Mouse (Mus musculus): Measurements from ENCODE around the gene Mrpl22. TPM values are rescaled to one million over a fixed set of nuclear protein-coding genes. Genes with fewer than 3 reads are reported as not detected.
"Not testable (repeated sequence)": the region's sequence is repeated elsewhere in the genome, so short reads cannot be mapped to it uniquely, and the experiment has no call there.

The Mrpl22 gene
- polyA plus RNA-seq, 1 experiment from 2014 or later, result 102 TPM

DNA sequence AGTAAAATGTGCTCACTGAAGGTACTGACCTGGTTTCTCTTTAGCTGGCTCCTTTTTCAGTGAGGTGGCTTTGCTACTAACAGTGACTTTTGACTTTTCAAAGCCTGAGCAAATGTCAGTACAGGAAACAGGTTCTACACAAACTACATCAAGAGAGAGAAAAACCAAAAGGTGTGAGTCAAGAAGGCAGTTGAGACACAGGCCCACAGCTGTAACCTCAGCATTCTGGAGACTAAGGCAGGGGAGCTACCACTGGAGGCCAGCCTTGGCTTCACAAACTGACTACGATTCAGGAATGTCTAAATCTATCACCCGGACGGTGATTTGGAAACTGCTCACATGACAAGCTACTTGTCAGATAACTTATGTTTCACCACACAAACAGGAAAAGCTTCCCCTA, 32.0 kb upstream of the Mrpl22 start:
- Histone ChIP-seq H3K36me3 (peaks cover 72% of the 10 kb centered on the region), H3K4me1 (replicated peaks) (no peaks in the 10 kb centered on the region), H3K4me2 (no peak overlapping the region), H3K27me3 (no peaks in the 10 kb centered on the region), H3K4me3 (no peak overlapping the region), H3K9ac (no peak overlapping the region), H3K9me3 (replicated peaks) (no peaks in the 10 kb centered on the region), H3K27ac (no peak overlapping the region)
- no peak for ATAC-seq (replicated peaks; ENCODE audit: insufficient number of reproducible peaks, insufficient read depth, low FRiP score, low read depth)
- WGBS, result 56% methylated on average over 3 of the region's 3 CpGs

DNA sequence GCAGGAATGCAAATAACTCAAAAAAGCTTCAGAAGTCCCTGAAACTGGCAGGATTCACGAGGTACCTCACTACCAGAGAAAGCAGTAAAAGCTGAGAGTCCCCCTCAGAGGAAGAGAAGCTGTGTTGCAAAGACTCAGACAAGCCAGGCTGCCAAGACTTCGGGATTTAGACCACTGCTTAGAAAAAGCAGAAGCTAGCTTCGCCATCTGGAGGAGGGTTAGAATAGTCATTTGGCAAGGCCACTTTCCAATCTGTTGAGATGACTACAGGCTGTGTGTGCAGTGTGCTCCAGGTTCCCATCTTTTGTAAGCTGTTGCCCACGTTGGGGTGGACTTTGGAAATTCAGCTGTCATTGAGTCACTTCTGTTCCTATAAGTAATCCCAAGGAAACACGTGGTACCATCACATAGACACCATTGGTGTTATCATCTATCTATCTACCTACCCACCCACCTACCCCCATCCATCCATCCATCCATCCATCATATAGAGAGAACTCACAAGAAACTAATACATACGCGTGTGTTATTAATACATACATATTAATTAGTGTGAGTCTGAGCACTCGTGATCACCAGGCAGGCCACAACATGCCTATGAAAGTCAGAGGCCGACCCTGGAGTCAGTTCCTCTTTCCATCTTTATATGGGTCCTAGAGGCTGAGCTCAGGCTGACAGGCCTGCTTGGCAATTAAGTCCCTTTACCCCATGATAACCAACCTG, 27.6 kb upstream of the Mrpl22 start:
- WGBS, result 89% methylated on average over 9 of the region's 9 CpGs
- Histone ChIP-seq H3K27ac (no peak overlapping the region), H3K4me1 (replicated peaks) (0 out of 2 replicates have a peak, but pooled peaks cover 6% of the 10 kb centered on the region), H3K9me3 (replicated peaks) (no peaks in the 10 kb centered on the region), H3K27me3 (no peaks in the 10 kb centered on the region), H3K9ac (no peak overlapping the region), H3K4me3 (no peak overlapping the region), H3K36me3 (peaks cover 63% of the 10 kb centered on the region), H3K4me2 (no peak overlapping the region)
- ATAC-seq (replicated peaks; ENCODE audit: insufficient number of reproducible peaks, insufficient read depth, low FRiP score, low read depth), result no peak

DNA sequence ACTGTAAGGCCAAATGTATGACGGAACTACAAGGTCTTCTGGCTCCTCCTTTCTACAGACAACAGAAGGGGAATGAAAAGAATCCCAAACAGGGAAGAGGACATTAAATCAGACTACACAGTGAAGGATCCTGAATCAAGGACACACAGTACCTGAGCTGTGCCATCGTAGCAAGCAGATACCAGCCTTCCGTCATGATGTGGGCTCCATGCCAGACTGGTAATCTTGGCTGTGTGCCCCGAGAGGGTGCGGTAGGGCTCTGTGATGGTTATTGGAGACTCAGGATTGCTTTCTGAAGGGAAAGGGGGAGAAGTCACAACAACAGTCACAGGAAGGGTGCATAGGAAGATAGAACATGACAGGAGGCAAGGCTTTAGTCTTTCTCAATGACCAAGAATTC, 25.2 kb upstream of the Mrpl22 start:
- Histone ChIP-seq H3K27ac (no peak overlapping the region), H3K4me3 (no peak overlapping the region), H3K4me2 (no peak overlapping the region), H3K27me3 (no peaks in the 10 kb centered on the region), H3K36me3 (peaks cover 58% of the 10 kb centered on the region), H3K9ac (no peak overlapping the region), H3K4me1 (replicated peaks) (0 out of 2 replicates have a peak, but pooled peaks cover 6% of the 10 kb centered on the region), H3K9me3 (replicated peaks) (no peaks in the 10 kb centered on the region)
- WGBS, result 52% methylated on average over 5 of the region's 5 CpGs
- no peak for ATAC-seq (replicated peaks; ENCODE audit: insufficient number of reproducible peaks, insufficient read depth, low FRiP score, low read depth)

DNA sequence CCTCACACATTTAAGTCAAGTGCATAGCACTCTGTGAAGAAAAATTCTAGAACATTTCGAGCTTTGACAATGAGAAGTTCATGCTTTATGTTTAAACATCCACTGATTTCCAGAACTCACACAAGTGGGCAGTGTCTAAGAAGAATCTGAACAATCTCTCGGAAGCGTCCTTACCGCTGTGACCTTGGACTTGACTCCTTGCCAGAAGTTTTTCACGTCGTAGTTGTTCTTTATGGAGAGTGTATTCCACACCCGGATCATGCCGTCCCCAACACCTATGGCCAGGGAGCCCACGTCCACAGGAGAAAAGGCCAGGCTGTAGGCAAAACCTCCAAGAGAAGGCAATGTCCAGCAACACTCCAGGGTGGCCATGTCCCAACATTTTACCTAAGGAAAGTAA, 16.0 kb upstream of the Mrpl22 start:
- Histone ChIP-seq H3K4me2 (no peak overlapping the region), H3K4me1 (replicated peaks) (no peaks in the 10 kb centered on the region), H3K4me3 (no peak overlapping the region), H3K27me3 (no peaks in the 10 kb centered on the region), H3K9me3 (replicated peaks) (no peaks in the 10 kb centered on the region), H3K36me3 (peaks cover 49% of the 10 kb centered on the region), H3K9ac (no peak overlapping the region), H3K27ac (no peak overlapping the region)
- no peak for ATAC-seq (replicated peaks; ENCODE audit: insufficient number of reproducible peaks, insufficient read depth, low FRiP score, low read depth)
- WGBS, result 53% methylated on average over 9 of the region's 9 CpGs

DNA sequence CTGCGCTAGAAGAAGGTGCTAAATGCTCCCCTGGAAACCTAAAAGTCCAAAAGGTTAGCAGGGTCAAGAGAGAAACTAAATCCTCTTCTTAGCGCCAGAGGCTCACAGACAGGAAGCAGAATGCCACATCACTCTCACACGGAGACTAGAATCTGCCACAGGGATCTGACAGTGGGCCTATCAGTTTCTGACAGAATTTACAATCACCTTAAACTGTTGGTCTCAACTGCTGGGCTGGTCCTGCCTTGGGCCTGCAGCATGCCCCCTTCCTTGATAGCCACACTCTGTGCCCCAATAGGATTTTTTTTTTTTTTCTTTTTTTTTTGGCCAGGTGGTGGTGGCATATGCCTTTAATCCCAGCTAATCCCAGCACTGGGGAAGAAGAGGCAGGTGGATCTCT, 14.6 kb upstream of the Mrpl22 start:
- no peak overlapping the region for H3K4me3 ChIP-seq
- no peaks in the 10 kb centered on the region for H3K9me3 ChIP-seq (replicated peaks)
- no peaks in the 10 kb centered on the region for H3K27me3 ChIP-seq
- no peak overlapping the region for H3K27ac ChIP-seq
- peaks cover 45% of the 10 kb centered on the region for H3K36me3 ChIP-seq
- ATAC-seq (replicated peaks; ENCODE audit: insufficient number of reproducible peaks, insufficient read depth, low FRiP score, low read depth), result no peak
- no peaks in the 10 kb centered on the region for H3K4me1 ChIP-seq (replicated peaks)
- H3K4me2 ChIP-seq, result no peak overlapping the region
- WGBS, result 70% methylated on average over 3 of the region's 3 CpGs
- no peak overlapping the region for H3K9ac ChIP-seq

DNA sequence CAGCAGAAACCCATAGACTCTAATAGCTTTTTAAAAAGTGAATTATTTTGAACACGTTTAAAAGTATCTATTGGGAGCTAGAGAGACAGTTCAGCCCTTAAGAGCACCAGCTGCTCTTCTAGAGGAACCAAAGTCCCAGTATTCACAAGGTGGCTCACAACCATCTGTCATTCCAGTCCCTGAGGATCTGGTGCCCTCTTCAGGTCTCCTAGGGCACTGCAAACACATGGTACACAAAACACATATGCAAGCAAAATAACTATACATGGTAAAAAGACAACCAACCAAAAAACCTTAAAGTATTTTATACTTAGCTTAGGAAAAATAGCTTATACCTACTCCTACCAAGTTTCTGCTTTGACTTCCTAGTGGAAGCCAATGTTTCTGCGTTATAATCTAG, 6.4 kb upstream of the Mrpl22 start:
- Histone ChIP-seq H3K27me3 (no peaks in the 10 kb centered on the region), H3K9ac (no peak overlapping the region), H3K27ac (no peak overlapping the region), H3K9me3 (replicated peaks) (no peaks in the 10 kb centered on the region), H3K4me1 (replicated peaks) (peaks cover 10% of the 10 kb centered on the region; the same call in 1 of the 2 replicates), H3K36me3 (peaks cover 44% of the 10 kb centered on the region), H3K4me3 (no peak overlapping the region), H3K4me2 (no peak overlapping the region)
- WGBS, result 92% methylated on average over 2 of the region's 2 CpGs
- ATAC-seq (replicated peaks; ENCODE audit: insufficient number of reproducible peaks, insufficient read depth, low FRiP score, low read depth), result no peak

DNA sequence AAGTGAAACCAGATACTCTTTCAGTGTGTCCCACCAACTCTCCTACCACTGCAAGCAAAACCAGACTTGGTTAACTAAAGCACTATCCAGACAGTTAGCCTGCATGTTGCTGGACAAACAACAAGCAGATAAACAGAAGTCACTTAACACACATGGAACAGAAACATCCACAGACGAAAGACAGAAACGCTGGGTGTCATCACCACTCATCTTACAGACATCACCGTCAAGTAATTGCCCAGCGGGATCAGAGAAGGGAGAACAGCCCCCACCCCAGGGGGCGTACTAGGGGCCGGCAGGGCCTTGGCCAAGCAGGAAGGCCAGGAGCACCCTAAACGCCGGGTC, 3.7 kb upstream of the Mrpl22 start:
- no peaks in the 10 kb centered on the region for H3K9me3 ChIP-seq (replicated peaks)
- no peaks in the 10 kb centered on the region for H3K27me3 ChIP-seq
- 0% methylated on average over 8 of the region's 8 CpGs for WGBS
- ATAC-seq (replicated peaks; ENCODE audit: insufficient number of reproducible peaks, insufficient read depth, low FRiP score, low read depth), result no peak
- H3K27ac ChIP-seq, result peak overlapping the region; percentile 74
- peak overlapping the region; percentile 88 for H3K4me3 ChIP-seq
- peak overlapping the region; percentile 91 for H3K4me2 ChIP-seq
- peaks cover 22% of the 10 kb centered on the region for H3K4me1 ChIP-seq (replicated peaks)
- peak overlapping the region; percentile 73 for H3K9ac ChIP-seq
- H3K36me3 ChIP-seq, result peaks cover 36% of the 10 kb centered on the region

DNA sequence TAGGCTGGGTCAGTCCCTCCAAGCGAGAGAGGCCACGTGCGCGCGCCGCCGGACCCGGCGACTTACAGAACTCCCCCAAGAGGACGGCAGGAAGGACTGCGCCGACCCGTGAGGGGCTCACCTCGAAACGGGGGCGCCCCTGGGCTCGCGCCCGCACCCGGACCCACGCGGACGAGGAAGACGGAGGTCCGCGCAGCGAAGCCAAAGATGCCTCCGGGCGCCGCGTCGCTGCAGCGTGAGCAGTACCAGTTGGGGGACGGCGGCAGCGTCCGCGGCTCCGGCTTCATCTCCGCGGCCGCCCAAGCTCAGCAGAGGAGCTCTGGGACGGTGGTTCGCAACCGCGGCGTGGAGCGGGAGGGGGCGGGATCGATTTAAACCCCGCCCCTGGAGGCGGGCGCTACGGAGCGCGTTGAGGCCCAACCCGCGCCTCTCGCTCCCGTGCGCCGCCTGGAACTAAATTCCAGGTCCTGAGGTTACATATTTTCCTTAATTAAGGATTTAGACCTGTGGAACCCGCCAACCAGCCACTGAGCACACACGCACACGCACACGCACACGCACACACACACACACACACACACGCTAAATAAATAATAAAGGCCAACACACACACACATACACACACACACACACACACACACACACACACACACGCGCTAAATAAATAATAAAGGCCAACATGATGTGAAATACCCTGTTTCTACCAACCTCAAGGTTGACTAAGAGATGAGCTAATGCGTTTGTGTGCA, 3.1 kb upstream of the Mrpl22 start, which contains the start of gene Gemin5:
TSS of gene Gemin5 (minus strand) at position 373 of the 749 bp plus-strand sequence.
- peak; percentile 82 for ATAC-seq (replicated peaks; ENCODE audit: insufficient number of reproducible peaks, insufficient read depth, low FRiP score, low read depth)
- 2% methylated on average over 65 of the region's 71 CpGs for WGBS
- Histone ChIP-seq H3K27ac (peak within 1 kb of the TSS; percentile 74), H3K36me3 (peaks cover 34% of the 10 kb centered on the region), H3K27me3 (no peaks in the 10 kb centered on the region), H3K4me1 (replicated peaks) (peaks cover 22% of the 10 kb centered on the region), H3K4me3 (peak within 1 kb of the TSS; percentile 88), H3K9ac (peak within 1 kb of the TSS; percentile 73), H3K9me3 (replicated peaks) (no peaks in the 10 kb centered on the region), H3K4me2 (peak within 1 kb of the TSS; percentile 91)

DNA sequence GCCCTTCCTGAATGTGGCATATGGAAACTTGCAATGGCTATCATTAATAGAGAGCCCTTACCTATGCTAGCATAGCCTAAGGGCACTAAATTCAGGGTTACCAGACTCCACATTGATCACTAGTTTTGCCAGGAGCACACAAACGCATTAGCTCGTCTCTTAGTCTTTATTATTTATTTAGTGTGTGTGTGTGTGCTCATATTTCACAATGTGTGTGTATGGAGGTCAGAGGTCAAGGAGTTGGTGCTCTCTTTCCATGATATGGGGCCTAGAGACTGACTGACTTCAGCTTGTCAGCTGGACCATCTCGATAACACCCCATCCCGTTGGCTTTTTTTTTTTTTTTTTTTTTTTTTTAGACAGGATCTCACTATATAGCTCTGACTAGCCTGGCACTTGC, 1.8 kb upstream of the Mrpl22 start:
- peaks cover 37% of the 10 kb centered on the region for H3K36me3 ChIP-seq
- H3K4me1 ChIP-seq (replicated peaks), result peaks cover 22% of the 10 kb centered on the region
- no peaks in the 10 kb centered on the region for H3K27me3 ChIP-seq
- no peak overlapping the region for H3K9ac ChIP-seq
- no peak for ATAC-seq (replicated peaks; ENCODE audit: insufficient number of reproducible peaks, insufficient read depth, low FRiP score, low read depth)
- no peaks in the 10 kb centered on the region for H3K9me3 ChIP-seq (replicated peaks)
- H3K4me2 ChIP-seq, result no peak overlapping the region
- WGBS, result 72% methylated on average over 4 of the region's 4 CpGs
- no peak overlapping the region for H3K27ac ChIP-seq
- no peak overlapping the region for H3K4me3 ChIP-seq

DNA sequence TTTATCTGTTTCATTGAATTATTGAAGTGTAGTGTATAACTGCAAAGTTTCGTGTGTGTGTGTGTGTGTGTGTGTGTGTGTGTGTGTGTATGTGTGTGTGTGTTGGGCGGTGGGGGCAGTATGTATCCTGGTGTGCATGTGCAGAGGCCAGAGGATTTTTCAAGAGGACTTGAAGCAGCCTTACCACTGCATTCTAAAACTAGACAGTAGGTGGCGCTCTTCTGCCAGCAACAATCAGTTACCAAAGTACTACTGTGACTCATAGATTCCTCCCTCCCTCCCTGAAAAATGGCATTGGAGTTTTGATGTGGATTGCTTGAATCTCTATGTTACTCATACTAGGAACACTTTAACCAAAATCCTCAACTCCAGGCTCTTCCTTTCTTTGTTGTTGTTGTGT, 8.1 kb downstream of the Mrpl22 start:
- Histone ChIP-seq H3K4me2 (no peak overlapping the region), H3K27me3 (no peaks in the 10 kb centered on the region), H3K9me3 (replicated peaks) (no peaks in the 10 kb centered on the region), H3K4me3 (no peak overlapping the region), H3K4me1 (replicated peaks) (peaks cover 8% of the 10 kb centered on the region), H3K9ac (no peak overlapping the region), H3K27ac (no peak overlapping the region), H3K36me3 (peaks cover 42% of the 10 kb centered on the region)
- 0 out of 2 replicates have a peak, but pooled peaks have one; percentile 39 for ATAC-seq (replicated peaks; ENCODE audit: insufficient number of reproducible peaks, insufficient read depth, low FRiP score, low read depth)
- 28% methylated on average over 3 of the region's 3 CpGs for whole genome bisulfite sequencing

DNA sequence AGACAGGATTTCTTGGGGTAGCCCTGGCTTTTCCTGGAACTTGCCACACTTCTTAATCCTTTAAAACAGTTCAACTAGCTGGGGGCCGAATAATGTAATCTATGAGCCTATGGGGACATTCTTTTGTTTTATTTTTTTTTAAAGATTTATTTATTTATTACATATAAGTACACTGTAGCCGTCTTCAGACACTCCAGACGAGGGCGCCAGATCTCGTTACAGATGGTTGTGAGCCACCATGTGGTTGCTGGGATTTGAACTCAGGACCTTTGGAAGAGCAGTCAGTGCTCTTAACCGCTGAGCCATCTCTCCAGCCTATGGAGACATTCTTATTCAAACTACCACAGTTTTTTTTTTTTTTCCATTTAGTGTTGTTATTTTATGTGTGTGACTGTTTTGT, 8.5 kb downstream of the Mrpl22 start:
- not testable (repeated sequence) for H3K4me1 ChIP-seq (replicated peaks); H3K9me3 ChIP-seq (replicated peaks); H3K4me2 ChIP-seq; H3K4me3 ChIP-seq; H3K27ac ChIP-seq; H3K27me3 ChIP-seq; ATAC-seq (replicated peaks; ENCODE audit: insufficient number of reproducible peaks, insufficient read depth, low FRiP score, low read depth); H3K9ac ChIP-seq
- H3K36me3 ChIP-seq, result peaks cover 39% of the 10 kb centered on the region
- 92% methylated on average over 6 of the region's 6 CpGs for WGBS
